Mouse (Mus musculus) kidney, adult 2 months (tissue): ENCODE data around the gene Sowahc.

Experiments
- CTCF ChIP-seq: fragments of 200-500 bp; conservative IDR thresholded peaks from 2 replicates; pipeline ENCODE4 v1.5.1; 2011; ENCODE audit warnings: low read depth, mild to moderate bottlenecking, control low read depth, low read length, moderate library complexity, mixed read lengths; ENCODE audit not compliant: insufficient read depth, insufficient read length
- POLR2A ChIP-seq: fragments of 200-500 bp; IDR thresholded peaks from one replicate; pipeline ENCODE4 v1.6.1; 2011; ENCODE audit warnings: low read depth, low read length, control low read depth

- TF ChIP-seq CTCF = no peak
- no peak for TF ChIP-seq POLR2A
These were observed 805 bp upstream of the Sowahc start for GRCm38 (mm10) chr10:59220824-59221472.
